Mouse (Mus musculus): ENCODE results near the gene Rfc5.
"Not testable (repeated sequence)": the region's sequence is repeated elsewhere in the genome, so short reads cannot be mapped to it uniquely, and the experiment has no call there.

- not testable (repeated sequence) for TF ChIP-seq POLR2A (IDR thresholded peaks at IDR 0.05; ENCODE audit: insufficient read length, low read depth); E2F4 (IDR thresholded peaks at IDR 0.05; ENCODE audit: insufficient read depth); MYOD1 (IDR thresholded peaks at IDR 0.05; ENCODE audit: control insufficient read depth in 1 of 3, insufficient read length in 2 of 3, low read depth in 2 of 3)
Observed at GRCm38 (mm10) chr5:117377731-117378130, 11.1 kb downstream of the Rfc5 start.
